Mouse (Mus musculus) limb, embryonic 14.5 days (tissue): ENCODE measurements at regions not wholly inside any gene's neighbourhood (a gene's known extent, or its start where the extent isn't known, plus 50 kb on each side); places are given as distances from the start of the nearest gene placed in this dataset.

ENCODE experiments used
- ATAC-seq: fragments of 200-750 bp; cut with Nextera tagmentation; 2 replicates; pipeline ENCODE4 v1.8.0; 2017; ENCODE audit warnings: low read depth, moderate number of reproducible peaks, moderate TSS enrichment; ENCODE audit not compliant: low FRiP score
- DNase-seq: peaks from one replicate; pipeline ENCODE4 v3.0.0-alpha.2; 2015; ENCODE audit warnings: low spot score
- H3K27ac ChIP-seq: fragments of 300-500 bp; sonication (generic); replicated peaks from 2 replicates; pipeline ENCODE4 v1.5.1; 2014; ENCODE audit warnings: low read depth, mild to moderate bottlenecking, low read length, moderate library complexity, mixed read lengths
- H3K27me3 ChIP-seq: fragments of 300-500 bp; sonication (generic); 2 replicates; pipeline ENCODE4 v1.6.1; 2014; ENCODE audit warnings: low read length, mixed read lengths; ENCODE audit not compliant: control insufficient read depth, insufficient read depth
- H3K36me3 ChIP-seq: fragments of 300-500 bp; sonication (generic); 2 replicates; pipeline ENCODE4 v1.6.1; 2014; ENCODE audit warnings: mild to moderate bottlenecking, low read length, moderate library complexity, mixed read lengths; ENCODE audit not compliant: control insufficient read depth, insufficient read depth
- H3K4me1 ChIP-seq: fragments of 300-500 bp; sonication (generic); 2 replicates; pipeline ENCODE4 v1.6.1; 2014; ENCODE audit warnings: antibody characterized with exemption, low read length, mixed read lengths; ENCODE audit not compliant: control insufficient read depth, insufficient read depth
- H3K4me2 ChIP-seq: fragments of 300-500 bp; sonication (generic); replicated peaks from 2 replicates; pipeline ENCODE4 v1.6.1; 2014; ENCODE audit warnings: low read depth, mild to moderate bottlenecking, low read length, moderate library complexity; ENCODE audit not compliant: severe bottlenecking
- H3K4me3 ChIP-seq: fragments of 300-500 bp; sonication (generic); replicated peaks from 2 replicates; pipeline ENCODE4 v1.5.1; 2014; ENCODE audit warnings: low read length
- H3K9ac ChIP-seq: fragments of 300-500 bp; sonication (generic); 2 replicates; pipeline ENCODE4 v1.6.1; 2014; ENCODE audit warnings: mild to moderate bottlenecking, low read depth, low read length, moderate library complexity; ENCODE audit not compliant: severe bottlenecking
- H3K9me3 ChIP-seq: fragments of 300-500 bp; sonication (generic); 2 replicates; pipeline ENCODE4 v1.6.1; 2016; ENCODE audit warnings: low read length; ENCODE audit not compliant: control insufficient read depth
- POLR2A ChIP-seq: fragments of 200-500 bp; IDR thresholded peaks from 2 replicates; pipeline ENCODE4 v1.8.0; 2012; ENCODE audit warnings: inconsistent platforms, mild to moderate bottlenecking, moderate library complexity, borderline replicate concordance; ENCODE audit not compliant: insufficient read depth, insufficient read length; ENCODE audit errors: extremely low read depth
- WGBS: fragments of 180-500 bp; shearing (Covaris S2); extraction: QIAGEN DNeasy Blood & Tissue Kit; methylation state at CpG from one replicate; pipeline ENCODE4 v1.1.7; 2014; 5-methylcytosine and 5-hydroxymethylcytosine counted together

- Histone ChIP-seq H3K4me1 (no peaks in the 10 kb centered on the region), H3K9me3 (no peaks in the 10 kb centered on the region), H3K4me2 (no peak overlapping the region), H3K27ac (no peak overlapping the region), H3K27me3 (no peaks in the 10 kb centered on the region), H3K36me3 (no peaks in the 10 kb centered on the region), H3K9ac (no peak overlapping the region), H3K4me3 (no peak overlapping the region)
- WGBS: 45% methylated on average over 2 of the region's 2 CpGs
- ATAC-seq (no peak), DNase-seq (peak; percentile 25)
- no peak for TF ChIP-seq POLR2A
Observed at GRCm38 (mm10) chr3:61996430-61996829, 341.7 kb upstream of the Arhgef26 start.
